Mouse (Mus musculus) kidney, adult 2 months (tissue): Measurements from ENCODE around the gene Ceacam18.

Experiments used
- CTCF ChIP-seq: fragments of 200-500 bp; conservative IDR thresholded peaks from 2 replicates; pipeline ENCODE4 v1.5.1; 2011; ENCODE audit warnings: low read depth, mild to moderate bottlenecking, control low read depth, low read length, moderate library complexity, mixed read lengths; ENCODE audit not compliant: insufficient read depth, insufficient read length
- POLR2A ChIP-seq: fragments of 200-500 bp; IDR thresholded peaks from one replicate; pipeline ENCODE4 v1.6.1; 2011; ENCODE audit warnings: low read depth, low read length, control low read depth

- 0 out of 2 replicates have a peak, but pooled peaks have one; percentile 21 for TF ChIP-seq CTCF
- no peak for TF ChIP-seq POLR2A
Measured at GRCm38 (mm10) chr7:43668582-43668981, 34.1 kb downstream of the Ceacam18 start.
